Mouse (Mus musculus) CH12.LX (cell line): Measurements from ENCODE around the gene Npm1. TPM values are rescaled to one million over a fixed set of nuclear protein-coding genes. Genes with fewer than 3 reads are reported as not detected.

Experiments used
- DNase-seq: peaks from one replicate; pipeline ENCODE4 v3.0.0-alpha.2; 2013; ENCODE audit errors: extremely low read depth
- H3K27ac ChIP-seq: 2 replicates; pipeline ENCODE4 v1.5.1; 2012; ENCODE audit warnings: low read depth, mild to moderate bottlenecking, control low read depth, moderate library complexity; ENCODE audit not compliant: insufficient read depth
- H3K27me3 ChIP-seq: replicated peaks from 2 replicates; pipeline ENCODE3; 2012; ENCODE audit warnings: inconsistent platforms
- H3K36me3 ChIP-seq, 2 experiments: replicated peaks in 1 of 2; 2 replicates each; pipeline versions ENCODE3 to v1.6.1; 2012; ENCODE audit warnings: inconsistent platforms in 1 of 2, low read length in 1 of 2, mild to moderate bottlenecking in 1 of 2, mixed read lengths in 1 of 2, moderate library complexity in 1 of 2; ENCODE audit not compliant: control insufficient read depth in 1 of 2, insufficient read depth in 1 of 2
- H3K4me1 ChIP-seq, 2 experiments: 2 replicates each; pipeline ENCODE4 v1.6.1; 2012; ENCODE audit warnings: inconsistent platforms in 1 of 2, moderate library complexity in 1 of 2; ENCODE audit not compliant: insufficient read depth in 2 of 2, control insufficient read depth in 1 of 2
- H3K4me2 ChIP-seq: 2 replicates; pipeline ENCODE4 v1.6.1; 2012; ENCODE audit warnings: low read depth, mild to moderate bottlenecking, control low read depth; ENCODE audit not compliant: poor library complexity, insufficient read depth, severe bottlenecking
- H3K4me3 ChIP-seq, 3 experiments: fragments of 150-350 bp in 1 of 3; sonication (generic) in 1 of 3; replicated peaks in 1 of 3; 2 replicates each; pipeline versions ENCODE3 to v1.5.1; 2011 to 2012; ENCODE audit warnings: low read depth in 2 of 3, low read length in 2 of 3, mild to moderate bottlenecking in 2 of 3, moderate library complexity in 2 of 3, control low read depth in 1 of 3, improper control_type of control experiment in 1 of 3, inconsistent platforms in 1 of 3, mixed read lengths in 1 of 3; ENCODE audit not compliant: poor library complexity in 1 of 3
- H3K79me2 ChIP-seq: replicated peaks from 2 replicates; pipeline ENCODE4 v1.6.1; 2012; ENCODE audit warnings: mild to moderate bottlenecking, moderate library complexity; ENCODE audit not compliant: control insufficient read depth, poor library complexity, insufficient read depth, severe bottlenecking; ENCODE audit errors: extremely low read depth
- H3K9ac ChIP-seq: 2 replicates; pipeline ENCODE4 v1.6.1; 2012; ENCODE audit warnings: low read depth, mild to moderate bottlenecking, control low read depth, moderate library complexity; ENCODE audit not compliant: insufficient read depth
- H3K9me3 ChIP-seq: replicated peaks from 2 replicates; pipeline ENCODE3; 2012; ENCODE audit warnings: low read length, inconsistent platforms, mixed read lengths
- BHLHE40 ChIP-seq: IDR thresholded peaks from 2 replicates; pipeline ENCODE4 v1.6.1; 2011; ENCODE audit warnings: mild to moderate bottlenecking, low read depth, low read length, improper control_type of control experiment
- CTCF ChIP-seq, 2 experiments: IDR thresholded peaks in 1 of 2; conservative IDR thresholded peaks in 1 of 2; 2 replicates each; pipeline ENCODE4 v1.5.1; 2011 to 2012; ENCODE audit warnings: low read depth in 2 of 2, low read length in 2 of 2, improper control_type of control experiment in 1 of 2, inconsistent platforms in 1 of 2, mild to moderate bottlenecking in 1 of 2, moderate library complexity in 1 of 2
- ETS1 ChIP-seq: conservative IDR thresholded peaks from 2 replicates; pipeline ENCODE4 v1.6.1; 2012; ENCODE audit warnings: low read depth, mild to moderate bottlenecking, inconsistent platforms, low read length, improper control_type of control experiment, moderate library complexity
- GABPA ChIP-seq: IDR thresholded peaks from 2 replicates; pipeline ENCODE4 v1.6.1; 2012; ENCODE audit warnings: low read depth, low read length, improper control_type of control experiment, inconsistent platforms; ENCODE audit not compliant: insufficient replicate concordance
- HCFC1 ChIP-seq: IDR thresholded peaks from 2 replicates; pipeline ENCODE4 v1.6.1; 2012; ENCODE audit warnings: low read depth, mild to moderate bottlenecking, inconsistent platforms, low read length, improper control_type of control experiment
- IRF4 ChIP-seq: IDR thresholded peaks from 2 replicates; pipeline ENCODE4 v1.6.1; 2014; ENCODE audit warnings: low read depth, mild to moderate bottlenecking, inconsistent platforms, low read length, improper control_type of control experiment
- JUN ChIP-seq: IDR thresholded peaks from 2 replicates; pipeline ENCODE4 v1.6.1; 2011; ENCODE audit warnings: low read depth, mild to moderate bottlenecking, low read length, improper control_type of control experiment, moderate library complexity; ENCODE audit not compliant: insufficient read depth
- JUND ChIP-seq: conservative IDR thresholded peaks from 2 replicates; pipeline ENCODE4 v1.6.1; 2011; ENCODE audit warnings: low read depth, low read length, improper control_type of control experiment
- MAFK ChIP-seq: IDR thresholded peaks from 2 replicates; pipeline ENCODE4 v1.6.1; 2011; ENCODE audit warnings: low read length, improper control_type of control experiment; ENCODE audit not compliant: insufficient replicate concordance
- MAX ChIP-seq: IDR thresholded peaks from 2 replicates; pipeline ENCODE4 v1.6.1; 2011; ENCODE audit warnings: low read length, improper control_type of control experiment
- MAZ ChIP-seq: IDR thresholded peaks from 2 replicates; pipeline ENCODE4 v1.6.1; 2012; ENCODE audit warnings: low read depth, mild to moderate bottlenecking, inconsistent platforms, low read length, improper control_type of control experiment, moderate library complexity
- MEF2A ChIP-seq: IDR thresholded peaks from 2 replicates; pipeline ENCODE4 v1.6.1; 2014; ENCODE audit warnings: low read depth, mild to moderate bottlenecking, inconsistent platforms, low read length, improper control_type of control experiment, borderline replicate concordance
- MXI1 ChIP-seq: IDR thresholded peaks from 2 replicates; pipeline ENCODE4 v1.6.1; 2011; ENCODE audit warnings: mild to moderate bottlenecking, low read depth, low read length, improper control_type of control experiment
- MYC ChIP-seq: IDR thresholded peaks from 2 replicates; pipeline ENCODE4 v1.6.1; 2011; ENCODE audit warnings: low read depth, mild to moderate bottlenecking, improper control_type of control experiment, low read length
- NELFE ChIP-seq: IDR thresholded peaks from 2 replicates; pipeline ENCODE4 v1.6.1; 2011; ENCODE audit warnings: low read depth, low read length, improper control_type of control experiment
- NRF1 ChIP-seq: IDR thresholded peaks from 2 replicates; pipeline ENCODE4 v1.6.1; 2014; ENCODE audit warnings: low read depth, mild to moderate bottlenecking, inconsistent platforms, low read length, improper control_type of control experiment, moderate library complexity
- POLR2A ChIP-seq: IDR thresholded peaks from 2 replicates; pipeline ENCODE4 v1.6.1; 2011; ENCODE audit warnings: low read depth, mild to moderate bottlenecking, improper control_type of control experiment, low read length
- RAD21 ChIP-seq: IDR thresholded peaks from 2 replicates; pipeline ENCODE4 v1.6.1; 2011; ENCODE audit warnings: low read depth, mild to moderate bottlenecking, low read length, improper control_type of control experiment, moderate library complexity
- RCOR1 ChIP-seq: conservative IDR thresholded peaks from 2 replicates; pipeline ENCODE4 v1.6.1; 2012; ENCODE audit warnings: low read depth, mild to moderate bottlenecking, inconsistent platforms, low read length, improper control_type of control experiment
- SIN3A ChIP-seq: IDR thresholded peaks from 2 replicates; pipeline ENCODE4 v1.6.1; 2012; ENCODE audit warnings: low read length, improper control_type of control experiment, inconsistent platforms
- TBP ChIP-seq: conservative IDR thresholded peaks from 2 replicates; pipeline ENCODE4 v1.6.1; 2011; ENCODE audit warnings: low read depth, low read length, improper control_type of control experiment
- TCF12 ChIP-seq: IDR thresholded peaks from 2 replicates; pipeline ENCODE4 v1.6.1; 2014; ENCODE audit warnings: low read depth, mild to moderate bottlenecking, inconsistent platforms, low read length, improper control_type of control experiment
- USF1 ChIP-seq: IDR thresholded peaks from 2 replicates; pipeline ENCODE4 v1.6.1; 2014; ENCODE audit warnings: low read depth, mild to moderate bottlenecking, inconsistent platforms, low read length, improper control_type of control experiment
- USF2 ChIP-seq: conservative IDR thresholded peaks from 2 replicates; pipeline ENCODE4 v1.6.1; 2011; ENCODE audit warnings: low read depth, low read length, improper control_type of control experiment
- ZC3H11A ChIP-seq: IDR thresholded peaks from 2 replicates; pipeline ENCODE4 v1.6.1; 2012; ENCODE audit warnings: low read depth, mild to moderate bottlenecking, inconsistent platforms, low read length, improper control_type of control experiment
- ZKSCAN1 ChIP-seq: IDR thresholded peaks from 2 replicates; pipeline ENCODE4 v1.6.1; 2012; ENCODE audit warnings: low read depth, inconsistent platforms, low read length, improper control_type of control experiment, borderline replicate concordance
- ZMIZ1 ChIP-seq: IDR thresholded peaks from 2 replicates; pipeline ENCODE4 v1.6.1; 2012; ENCODE audit warnings: low read depth, mild to moderate bottlenecking, inconsistent platforms, low read length, improper control_type of control experiment
- dilution Hi-C: fragments of 300-500 bp; cut with MboI; formaldehyde crosslinking; loops from 2 replicates; pipeline ENCODE4 v1.14.3; 2020; ENCODE audit warnings: low sequenced_read_pairs; ENCODE audit not compliant: extremely low pct_unique_long_range_greater_than_20kb, extremely low pct_ligation_motif_present
- in situ Hi-C: fragments of 300-500 bp; cut with MboI; formaldehyde crosslinking; loops from 3 replicates; pipeline ENCODE4 v1.14.3; 2019; ENCODE audit warnings: low sequenced_read_pairs, low pct_ligation_motif_present, low pct_unique_long_range_greater_than_20kb, mixed read lengths
- polyA plus RNA-seq: library from polyadenylated mRNA; unstranded; fragments of >175 nt; gene quantifications from 2 replicates; pipeline ENCODE4 v1.2.1, GENCODE M21; 2012; ENCODE audit warnings: low read depth; ENCODE audit not compliant: insufficient read length
- total RNA-seq, 2 experiments: library from RNA; depleted of rRNA; stranded (reverse); fragments of 300-350 nt in 1 of 2; fragments of >200 nt in 1 of 2; gene quantifications; 2 replicates each; pipeline ENCODE4 v1.2.3; 2012 to 2014

Npm1 gene
- total and polyA plus RNA-seq, 3 experiments: 3,603 to 8,076 (median 6,953) TPM

DNA sequence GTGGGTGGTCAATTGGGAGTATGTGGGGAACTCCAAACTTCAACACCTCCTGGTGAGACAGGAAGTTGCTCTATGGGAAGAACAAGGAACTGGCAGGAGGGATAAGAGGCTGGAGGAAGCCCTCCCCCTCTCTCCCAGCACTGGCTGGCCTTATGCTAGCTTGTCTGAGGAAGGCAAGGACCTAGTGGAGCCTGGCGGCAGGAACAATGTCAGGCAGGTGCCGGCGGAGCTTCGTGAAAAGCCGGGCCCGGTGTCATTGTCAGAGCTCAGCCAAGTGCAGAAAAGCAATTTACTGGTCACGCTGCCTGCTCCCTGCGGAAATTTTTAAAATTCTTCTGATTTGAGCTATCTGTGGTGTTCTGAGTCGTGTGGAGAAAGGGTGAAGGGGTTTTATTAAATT, 19.1 kb downstream of the Npm1 start:
- DNase-seq: no peak
- Histone ChIP-seq H3K36me3 (peaks cover 0 to 34% of the 10 kb centered on the region in 2 experiments), H3K4me3 (no peak overlapping the region), H3K79me2 (no peaks in the 10 kb centered on the region), H3K4me2 (no peak overlapping the region), H3K9ac (no peak overlapping the region), H3K4me1 (peaks cover 6% of the 10 kb centered on the region in 2 experiments; a peak in 3 of 4 replicates), H3K9me3 (peaks cover 7% of the 10 kb centered on the region), H3K27me3 (no peaks in the 10 kb centered on the region), H3K27ac (no peak overlapping the region)
- in situ Hi-C loops: loop anchor here (25.0 kb wide), 1 partner anchor 532 kb away; no protein-coding TSS in a partner anchor
- dilution Hi-C loops: no loop called here
- no peak for TF ChIP-seq GABPA
- TF ChIP-seq HCFC1: no peak
- TF ChIP-seq MAFK: no peak
- no peak for TF ChIP-seq ETS1
- no peak for TF ChIP-seq CTCF (conservative IDR thresholded peaks at IDR 0.05 in 1 of 2, IDR thresholded peaks at IDR 0.05 in 1 of 2; ENCODE audit: low read depth in 2 of 2, low read length in 2 of 2)
- TF ChIP-seq RCOR1: no peak
- TF ChIP-seq MYC: no peak
- TF ChIP-seq ZKSCAN1: no peak
- TF ChIP-seq IRF4: no peak
- no peak for TF ChIP-seq ZC3H11A
- TF ChIP-seq MXI1: no peak
- TF ChIP-seq TCF12: no peak
- TF ChIP-seq MAX: no peak

DNA sequence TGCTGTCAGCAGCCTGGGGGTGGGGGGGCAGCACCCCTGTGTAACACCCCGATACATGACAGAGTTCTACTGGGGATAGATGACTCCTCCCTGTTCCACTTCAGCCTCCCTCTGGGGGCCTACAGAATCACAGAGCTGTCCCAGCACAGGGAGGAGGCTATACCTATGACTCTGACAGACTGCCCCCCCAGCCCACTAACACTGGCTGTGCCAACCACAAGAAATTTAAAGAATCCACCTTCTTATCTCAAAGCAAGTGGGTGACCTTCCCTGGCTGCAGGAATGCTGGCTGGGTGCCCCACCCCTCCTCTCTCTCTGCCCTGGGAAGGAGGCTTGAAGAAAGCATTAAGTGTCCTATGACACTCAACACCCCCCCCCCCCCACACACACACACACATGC, 20.2 kb downstream of the Npm1 start:
- H3K36me3 ChIP-seq: peaks cover 0 to 33% of the 10 kb centered on the region in 2 experiments
- DNase-seq: no peak
- TF ChIP-seq ZMIZ1 (no peak), POLR2A (no peak), NELFE (no peak), USF1 (no peak), SIN3A (no peak), NRF1 (no peak), TBP (no peak), BHLHE40 (no peak), RAD21 (no peak), MAZ (no peak), IRF4 (no peak), RCOR1 (no peak), JUND (no peak), JUN (no peak), USF2 (no peak), ZKSCAN1 (no peak), MEF2A (no peak), ZC3H11A (no peak)
- H3K4me3 ChIP-seq: no peak overlapping the region
- no peak overlapping the region for H3K9ac ChIP-seq
- no peaks in the 10 kb centered on the region for H3K27me3 ChIP-seq
- H3K27ac ChIP-seq: no peak overlapping the region
- no peak overlapping the region for H3K4me2 ChIP-seq
- in situ Hi-C loops: loop anchor here (25.0 kb wide), 1 partner anchor 530 kb away; no protein-coding TSS in a partner anchor
- no peaks in the 10 kb centered on the region for H3K79me2 ChIP-seq
- peaks cover 0 to 3% of the 10 kb centered on the region in 2 experiments; a peak in 1 of 4 replicates for H3K4me1 ChIP-seq
- dilution Hi-C loops: no loop called here
- peaks cover 3% of the 10 kb centered on the region for H3K9me3 ChIP-seq
